8 mouse cellular contexts compared by ENCODE assay signal in genomic region chr4:95636937-95637749, GRCm38 (mm10).
A peak's percentile ranks its signal among the peaks of the same experiment; 100 is the strongest.
DNase-seq lines count a peak whose midpoint lies in the region; ATAC-seq and TF ChIP-seq lines count a peak whose summit lies in the region.

No protein-coding gene starts in this region.

- no peak for TF ChIP-seq CTCF in embryonic fibroblast, embryonic 13.5 days (IDR thresholded peaks at IDR 0.05; ENCODE audit: borderline replicate concordance, insufficient read depth, low read length)

- intact Hi-C loops in heart, postnatal 14 days (cut with DNase I), result loop anchor here (10.0 kb wide), 1 partner anchor 582 kb away; the partner anchor contains the start of gene Jun

- ATAC-seq in midbrain, embryonic 11.5 days (ENCODE audit: low FRiP score), result no peak
- peak; percentile 89 for ATAC-seq in stomach, embryonic 16.5 days (ENCODE audit: insufficient read depth, low FRiP score)
- ATAC-seq in erythroblast, adult 5-6 weeks (replicated peaks; ENCODE audit: low FRiP score, poor library complexity, severe bottlenecking), result no peak

- no peak overlapping the region for H3K9ac ChIP-seq in midbrain, embryonic 11.5 days (ENCODE audit: low read length)
- H3K9ac ChIP-seq in stomach, embryonic 16.5 days (ENCODE audit: low read length), result no peak overlapping the region

- no peaks in the 10 kb centered on the region for H3K36me3 ChIP-seq in midbrain, embryonic 10.5 days
- H3K36me3 ChIP-seq in midbrain, embryonic 11.5 days (ENCODE audit: control insufficient read depth, insufficient read depth, low read length), result no peaks in the 10 kb centered on the region
- no peaks in the 10 kb centered on the region for H3K36me3 ChIP-seq in stomach, embryonic 16.5 days (ENCODE audit: control insufficient read depth, insufficient read depth, low read length)

- H3K4me2 ChIP-seq in midbrain, embryonic 11.5 days, result no peak overlapping the region
- peak overlapping the region; percentile 20; the same call in 1 of the 2 replicates for H3K4me2 ChIP-seq in stomach, embryonic 16.5 days (ENCODE audit: low read depth, low read length)

- no peak for TF ChIP-seq POLR2A in embryonic fibroblast, embryonic 13.5 days (IDR thresholded peaks at IDR 0.05; ENCODE audit: low read depth, low read length)

- H3K27me3 ChIP-seq in midbrain, embryonic 10.5 days (ENCODE audit: low read depth, poor library complexity, severe bottlenecking), result no peaks in the 10 kb centered on the region
- H3K27me3 ChIP-seq in midbrain, embryonic 11.5 days (ENCODE audit: control insufficient read depth, insufficient read depth, low read length), result no peaks in the 10 kb centered on the region
- H3K27me3 ChIP-seq in stomach, embryonic 16.5 days (ENCODE audit: control insufficient read depth, insufficient read depth, low read length), result no peaks in the 10 kb centered on the region

- H3K9me3 ChIP-seq in midbrain, embryonic 10.5 days (replicated peaks), result no peaks in the 10 kb centered on the region
- H3K9me3 ChIP-seq in midbrain, embryonic 11.5 days (ENCODE audit: control insufficient read depth, low read length), result no peaks in the 10 kb centered on the region
- H3K9me3 ChIP-seq in stomach, embryonic 16.5 days (replicated peaks; ENCODE audit: control insufficient read depth, low read length), result no peaks in the 10 kb centered on the region

- no peak for DNase-seq in midbrain, embryonic 10.5 days (ENCODE audit: low spot score)
- no peak for DNase-seq in midbrain, embryonic 11.5 days (ENCODE audit: low spot score, missing footprints)
- peak; percentile 80 for DNase-seq in heart, postnatal 14 days
- peak; percentile 58 for DNase-seq in layer of hippocampus, adult 11-12 months (ENCODE audit: low spot score)
- peak; percentile 57 to 72 for DNase-seq in lung, postnatal 4 days

- WGBS in midbrain, embryonic 10.5 days, result 57% methylated on average over 7 of the region's 7 CpGs
- 39% methylated on average over 6 of the region's 7 CpGs for WGBS in midbrain, embryonic 11.5 days
- WGBS in stomach, embryonic 16.5 days, result 32% methylated on average over 7 of the region's 7 CpGs

- no peak overlapping the region for H3K4me3 ChIP-seq in midbrain, embryonic 10.5 days
- no peak overlapping the region for H3K4me3 ChIP-seq in midbrain, embryonic 11.5 days (ENCODE audit: low read depth, low read length)
- no peak overlapping the region for H3K4me3 ChIP-seq in embryonic fibroblast, embryonic 13.5 days (ENCODE audit: insufficient read depth, low read length)
- H3K4me3 ChIP-seq in stomach, embryonic 16.5 days (replicated peaks; ENCODE audit: low read length), result no peak overlapping the region

- 0 out of 2 replicates have a peak overlapping the region, but pooled peaks have one; percentile 28 for H3K27ac ChIP-seq in midbrain, embryonic 10.5 days (replicated peaks)
- H3K27ac ChIP-seq in midbrain, embryonic 11.5 days (ENCODE audit: low read depth, low read length), result no peak overlapping the region
- peak overlapping the region; percentile 87 for H3K27ac ChIP-seq in embryonic fibroblast, embryonic 13.5 days (ENCODE audit: insufficient read depth, low read length)
- H3K27ac ChIP-seq in stomach, embryonic 16.5 days (ENCODE audit: low read length), result peak overlapping the region; percentile 89

- H3K4me1 ChIP-seq in midbrain, embryonic 10.5 days, result peaks cover 14% of the 10 kb centered on the region; the same call in 1 of the 2 replicates
- no peaks in the 10 kb centered on the region for H3K4me1 ChIP-seq in midbrain, embryonic 11.5 days (ENCODE audit: control insufficient read depth, insufficient read depth, low read length)
- H3K4me1 ChIP-seq in embryonic fibroblast, embryonic 13.5 days (ENCODE audit: control insufficient read depth, insufficient read depth, low read length), result peaks cover 8% of the 10 kb centered on the region
- H3K4me1 ChIP-seq in stomach, embryonic 16.5 days (ENCODE audit: control insufficient read depth, insufficient read depth, low read length), result peaks cover 6% of the 10 kb centered on the region; the same call in 1 of the 2 replicates

Comparison
In these comparisons a context has a peak if more than half of its experiments do, and no peak if none do; other contexts are left out.
1. DNase-seq: peak in heart, postnatal 14 days (2 of 2), layer of hippocampus, adult 11-12 months (single experiment) and lung, postnatal 4 days (2 of 2); none in midbrain, embryonic 10.5 days (single experiment) and midbrain, embryonic 11.5 days (single experiment).